In the genomic region with DNA sequence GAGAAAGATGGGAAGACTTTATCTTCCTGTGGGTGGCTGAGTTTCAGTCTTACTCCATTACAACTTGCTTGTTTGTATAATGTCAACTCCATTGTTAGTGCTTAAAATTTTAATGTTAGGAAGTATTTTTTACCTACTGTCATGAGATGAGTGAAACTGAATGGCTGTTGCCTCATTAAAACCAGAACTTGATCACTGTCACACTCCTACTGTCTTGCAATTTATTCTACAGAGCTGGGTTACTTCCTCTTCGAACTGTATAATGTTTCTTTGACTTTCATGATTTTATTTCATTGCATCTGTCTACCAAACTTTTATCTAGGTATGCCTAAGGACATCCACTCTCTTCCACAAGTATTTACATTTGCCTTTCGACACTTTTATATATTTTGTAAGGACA, we compare ENCODE assay signal across 25 mouse cellular contexts.
DNase-seq lines count a peak whose midpoint lies in the region; ATAC-seq and TF ChIP-seq lines count a peak whose summit lies in the region.
"Had no signal": no experiment of that assay in that cellular context is flagged by ENCODE, and none has a peak within 500 bp of the region (broad histone marks: within the 10 kb centered on the region; RNA-seq: fewer than 3 reads in every experiment).

No protein-coding gene starts in this region.

- in situ Hi-C loops in CH12.LX (cut with MboI; ENCODE audit: low pct_ligation_motif_present, low pct_unique_long_range_greater_than_20kb, low sequenced_read_pairs), result no loop called here

- no peak for TF ChIP-seq EP300 in CH12.LX (IDR thresholded peaks at IDR 0.05; ENCODE audit: low read length)

- TF ChIP-seq RAD21 in CH12.LX (IDR thresholded peaks at IDR 0.05; ENCODE audit: low read depth, low read length), result no peak

- TF ChIP-seq POLR2A in CH12.LX (IDR thresholded peaks at IDR 0.05; ENCODE audit: low read depth, low read length), result no peak

- dilution Hi-C loops in CH12.LX (cut with MboI; ENCODE audit: extremely low pct_ligation_motif_present, extremely low pct_unique_long_range_greater_than_20kb, low sequenced_read_pairs), result no loop called here

- H3K36me3 ChIP-seq in CH12.LX (replicated peaks in 1 of 2; ENCODE audit: control insufficient read depth in 1 of 2, insufficient read depth in 1 of 2, low read length in 1 of 2), result no peaks in the 10 kb centered on the region
- H3K36me3 ChIP-seq: embryonic facial prominence, embryonic 10.5 days; embryonic facial prominence, embryonic 12.5 days; forebrain, embryonic 10.5 days; forebrain, embryonic 12.5 days had no signal

- no peak overlapping the region for H3K4me3 ChIP-seq in CH12.LX (replicated peaks in 1 of 3; ENCODE audit: low read depth in 2 of 3, low read length in 2 of 3, poor library complexity in 1 of 3)
- H3K4me3 ChIP-seq: embryonic facial prominence, embryonic 10.5 days; embryonic facial prominence, embryonic 12.5 days; forebrain, embryonic 10.5 days; forebrain, embryonic 12.5 days had no signal

- no peak overlapping the region for H3K9ac ChIP-seq in CH12.LX (ENCODE audit: insufficient read depth, low read depth)
- H3K9ac ChIP-seq: embryonic facial prominence, embryonic 12.5 days; forebrain, embryonic 12.5 days had no signal

- H3K4me2 ChIP-seq in CH12.LX (ENCODE audit: insufficient read depth, low read depth, poor library complexity, severe bottlenecking), result peak overlapping the region; percentile 67
- H3K4me2 ChIP-seq: embryonic facial prominence, embryonic 12.5 days; forebrain, embryonic 12.5 days had no signal

- H3K27me3 ChIP-seq in CH12.LX (replicated peaks), result no peaks in the 10 kb centered on the region
- H3K27me3 ChIP-seq: embryonic facial prominence, embryonic 12.5 days; forebrain, embryonic 12.5 days had no signal

- no peak for TF ChIP-seq CTCF in CH12.LX (conservative IDR thresholded peaks at IDR 0.05 in 1 of 2, IDR thresholded peaks at IDR 0.05 in 1 of 2; ENCODE audit: low read depth in 2 of 2, low read length in 2 of 2)

- no peaks in the 10 kb centered on the region for H3K79me2 ChIP-seq in CH12.LX (replicated peaks; ENCODE audit: control insufficient read depth, extremely low read depth, insufficient read depth, poor library complexity, severe bottlenecking)

- no peak overlapping the region for H3K27ac ChIP-seq in CH12.LX (ENCODE audit: insufficient read depth, low read depth)
- H3K27ac ChIP-seq: embryonic facial prominence, embryonic 10.5 days; embryonic facial prominence, embryonic 12.5 days; forebrain, embryonic 10.5 days; forebrain, embryonic 12.5 days had no signal

- H3K4me1 ChIP-seq in CH12.LX (ENCODE audit: control insufficient read depth in 1 of 2, insufficient read depth in 2 of 2), result peaks cover 0 to 7% of the 10 kb centered on the region in 2 experiments; a peak in 1 of 4 replicates
- H3K4me1 ChIP-seq: embryonic facial prominence, embryonic 10.5 days; embryonic facial prominence, embryonic 12.5 days; forebrain, embryonic 10.5 days; forebrain, embryonic 12.5 days had no signal

- H3K9me3 ChIP-seq in CH12.LX (replicated peaks; ENCODE audit: low read length), result no peaks in the 10 kb centered on the region
- H3K9me3 ChIP-seq: embryonic facial prominence, embryonic 10.5 days; embryonic facial prominence, embryonic 12.5 days; forebrain, embryonic 10.5 days; forebrain, embryonic 12.5 days had no signal

- DNase-seq in 416B (ENCODE audit: low read depth), result peak; percentile 12
- DNase-seq in CH12.LX (ENCODE audit: extremely low read depth), result no peak
- DNase-seq in kidney, postnatal 4 days, result no peak
- no peak for DNase-seq in left cerebral cortex, adult 9 months (ENCODE audit: low spot score in 2 of 2)
- DNase-seq in right cerebral cortex, adult 18-20 months, result no peak
- DNase-seq: adrenal gland, adult 2 months; adrenal gland, postnatal 10 days; adrenal gland, postnatal 25 days; B cell, adult 2 months; cerebellum, adult 11 months; cerebellum, adult 18-20 months; cerebellum, adult 8-10 months; cerebellum, adult 9-11 months; cerebellum, postnatal 14 days; cerebellum, postnatal 36 days had no signal

- peak; percentile 57 for ATAC-seq in common myeloid progenitor, adult 5-6 weeks (replicated peaks; ENCODE audit: low read depth, poor library complexity, severe bottlenecking)
- ATAC-seq in megakaryocyte progenitor cell, adult 5-6 weeks (replicated peaks; ENCODE audit: poor library complexity), result peak; percentile 70
- ATAC-seq in erythroid progenitor cell, adult 5-6 weeks (replicated peaks; ENCODE audit: low FRiP score, poor library complexity, severe bottlenecking), result no peak
- ATAC-seq: CD4-positive, CD25-positive, alpha-beta regulatory T cell, adult 4 months; forebrain, embryonic 14.5 days; forebrain, embryonic 16.5 days had no signal

TF ChIP-seq in CH12.LX, 34 proteins besides CTCF, POLR2A, EP300 and RAD21:
- no peak for TF ChIP-seq RCOR1 (conservative IDR thresholded peaks at IDR 0.05; ENCODE audit: low read depth, low read length)
- no peak for TF ChIP-seq IRF4 (IDR thresholded peaks at IDR 0.05; ENCODE audit: low read depth, low read length)
- no peak for TF ChIP-seq ETS1 (conservative IDR thresholded peaks at IDR 0.05; ENCODE audit: low read depth, low read length)
- no peak for TF ChIP-seq UBTF (IDR thresholded peaks at IDR 0.05; ENCODE audit: low read depth, low read length)
- no peak for TF ChIP-seq ZNF384 (IDR thresholded peaks at IDR 0.05; ENCODE audit: low read depth, low read length)
